Mouse (Mus musculus): ENCODE data around the gene Nme8. TPM values are rescaled to one million over a fixed set of nuclear protein-coding genes. Genes with fewer than 3 reads are reported as not detected.
A peak's percentile ranks its signal among the peaks of the same experiment; 100 is the strongest.

Gene Nme8
- total and polyA plus RNA-seq, 2 experiments, result not detected

GRCm38 (mm10) chr13:19602531-19602930 is 95.1 kb downstream of the Nme8 start:
- H3K9ac ChIP-seq (ENCODE audit: low read depth, low read length), result no peak overlapping the region
- DNase-seq (ENCODE audit: extremely low read depth, low read depth, low spot score), result no peak
- H3K79me2 ChIP-seq (ENCODE audit: control insufficient read depth, insufficient read depth, low read length), result no peaks in the 10 kb centered on the region
- H3K27ac ChIP-seq (replicated peaks; ENCODE audit: insufficient read depth, low read depth, low read length), result no peak overlapping the region
- TF ChIP-seq POLR2A (IDR thresholded peaks at IDR 0.05; ENCODE audit: extremely low read depth, insufficient read depth, low read length) (no peak), CTCF (IDR thresholded peaks at IDR 0.05; ENCODE audit: low read depth, low read length) (no peak)
- no peaks in the 10 kb centered on the region for H3K4me1 ChIP-seq (ENCODE audit: control insufficient read depth, insufficient read depth, low read length)
- no peaks in the 10 kb centered on the region for H3K36me3 ChIP-seq (ENCODE audit: control insufficient read depth, insufficient read depth, low read length)
- H3K27me3 ChIP-seq (ENCODE audit: control insufficient read depth, insufficient read depth, low read length), result no peaks in the 10 kb centered on the region
- no peak overlapping the region for H3K4me3 ChIP-seq (ENCODE audit: insufficient read depth, low read depth, low read length)
- 87% methylated on average over 1 of the region's 1 CpGs for WGBS

DNA sequence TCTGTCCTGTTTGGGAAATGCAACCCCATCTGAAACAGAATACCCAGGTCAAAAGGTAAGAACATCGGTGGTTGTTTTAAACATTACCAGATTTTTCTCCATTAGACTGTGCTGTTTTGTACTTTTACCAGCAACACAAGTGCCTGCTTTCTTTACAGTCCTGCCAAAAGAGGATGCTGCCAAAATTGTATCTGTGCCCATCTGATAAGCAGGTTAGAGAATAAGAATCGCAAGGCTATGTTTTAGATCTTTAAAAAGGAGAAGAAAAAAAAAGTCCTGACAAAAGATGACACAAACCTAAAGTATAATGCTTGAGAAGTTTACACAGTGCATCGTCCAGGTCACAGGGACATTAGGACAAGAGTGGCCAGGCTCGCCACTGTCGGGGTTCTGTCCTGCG is 98.4 kb downstream of the Nme8 start:
- no peaks in the 10 kb centered on the region for H3K79me2 ChIP-seq (ENCODE audit: control insufficient read depth, insufficient read depth, low read length)
- TF ChIP-seq CTCF (IDR thresholded peaks at IDR 0.05; ENCODE audit: low read depth, low read length) (no peak), POLR2A (IDR thresholded peaks at IDR 0.05; ENCODE audit: extremely low read depth, insufficient read depth, low read length) (no peak)
- H3K27me3 ChIP-seq (ENCODE audit: control insufficient read depth, insufficient read depth, low read length), result no peaks in the 10 kb centered on the region
- no peaks in the 10 kb centered on the region for H3K36me3 ChIP-seq (ENCODE audit: control insufficient read depth, insufficient read depth, low read length)
- H3K27ac ChIP-seq (replicated peaks; ENCODE audit: insufficient read depth, low read depth, low read length), result no peak overlapping the region
- DNase-seq (ENCODE audit: extremely low read depth, low read depth, low spot score), result peak; percentile 25
- no peak overlapping the region for H3K9ac ChIP-seq (ENCODE audit: low read depth, low read length)
- 63% methylated on average over 6 of the region's 6 CpGs for WGBS
- H3K4me1 ChIP-seq (ENCODE audit: control insufficient read depth, insufficient read depth, low read length), result no peaks in the 10 kb centered on the region
- no peak overlapping the region for H3K4me3 ChIP-seq (ENCODE audit: insufficient read depth, low read depth, low read length)

GRCm38 (mm10) chr13:19595141-19595540 is 102.5 kb downstream of the Nme8 start:
- no peak overlapping the region for H3K27ac ChIP-seq (replicated peaks; ENCODE audit: insufficient read depth, low read depth, low read length)
- H3K27me3 ChIP-seq (ENCODE audit: control insufficient read depth, insufficient read depth, low read length), result no peaks in the 10 kb centered on the region
- no peak for TF ChIP-seq CTCF (IDR thresholded peaks at IDR 0.05; ENCODE audit: low read depth, low read length)
- TF ChIP-seq POLR2A (IDR thresholded peaks at IDR 0.05; ENCODE audit: extremely low read depth, insufficient read depth, low read length), result no peak
- 92% methylated on average over 1 of the region's 1 CpGs for whole genome bisulfite sequencing
- no peak overlapping the region for H3K9ac ChIP-seq (ENCODE audit: low read depth, low read length)
- no peaks in the 10 kb centered on the region for H3K4me1 ChIP-seq (ENCODE audit: control insufficient read depth, insufficient read depth, low read length)
- H3K4me3 ChIP-seq (ENCODE audit: insufficient read depth, low read depth, low read length), result no peak overlapping the region
- no peaks in the 10 kb centered on the region for H3K79me2 ChIP-seq (ENCODE audit: control insufficient read depth, insufficient read depth, low read length)
- DNase-seq (ENCODE audit: extremely low read depth, low read depth, low spot score), result no peak
- H3K36me3 ChIP-seq (ENCODE audit: control insufficient read depth, insufficient read depth, low read length), result no peaks in the 10 kb centered on the region

Other genes starting within 250 kb of the Nme8 start
- gene Epdr1, start 77.9 kb downstream of the Nme8 start, total RNA-seq (2014; rRNA removed), result 0.47 and 0.65 TPM in 2 replicates
- gene Epdr1, start 77.9 kb downstream of the Nme8 start, polyA plus RNA-seq (2012; rRNA removed), result 0.16 and 0.80 TPM in 2 replicates
- 0.09 and 0.20 TPM in 2 replicates for gene Sfrp4, start 74.7 kb downstream of the Nme8 start, total RNA-seq (2014; rRNA removed)
- 0.02 TPM in 1 of 2 replicates, not detected in the other for gene Sfrp4, start 74.7 kb downstream of the Nme8 start, polyA plus RNA-seq (2012; rRNA removed)
- gene Gpr141, start 126.5 kb upstream of the Nme8 start, total RNA-seq (2014; rRNA removed), result 0.18 and 0.27 TPM in 2 replicates
- gene Gpr141, start 126.5 kb upstream of the Nme8 start, polyA plus RNA-seq (2012; rRNA removed), result 0.02 TPM in 1 of 2 replicates, not detected in the other

Measured in liver, adult 2 months (tissue).